Comparison of ENCODE assay signal across 6 mouse cellular contexts in the genomic region with DNA sequence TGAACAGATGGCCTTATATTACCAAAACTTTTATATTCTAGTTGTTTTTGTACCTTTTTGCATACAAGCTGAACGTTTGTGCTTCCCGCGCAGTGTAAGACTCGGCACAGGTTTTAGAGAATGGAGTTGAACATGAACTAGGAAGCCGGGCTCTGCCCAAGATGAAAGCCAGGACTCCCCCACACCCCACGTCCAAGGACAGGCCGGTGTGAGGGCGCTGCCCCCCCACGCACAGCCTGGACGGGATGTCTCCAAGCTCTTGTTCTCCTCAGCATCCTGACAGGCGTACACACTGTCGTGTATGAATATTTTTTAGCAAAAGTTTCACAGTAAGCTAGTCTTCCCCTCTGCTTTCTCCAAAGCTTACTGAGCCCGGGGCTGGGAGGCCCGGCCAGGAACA. TPM values are rescaled to one million over a fixed set of nuclear protein-coding genes. Genes with fewer than 3 reads are reported as not detected.
DNase-seq lines count a peak whose midpoint lies in the region; TF ChIP-seq lines count a peak whose summit lies in the region.
"Not testable (repeated sequence)": the region's sequence is repeated elsewhere in the genome, so short reads cannot be mapped to it uniquely, and the experiment has no call there.

No protein-coding gene starts in this region.

- peak overlapping the region; percentile 19; the same call in 1 of the 2 replicates for H3K27ac ChIP-seq in layer of hippocampus, adult 2 months

- peak; percentile 73 for DNase-seq in adrenal gland, adult 2 months
- peak; percentile 73 for DNase-seq in adrenal gland, postnatal 14 days
- DNase-seq in adrenal gland, postnatal 36 days: peak; percentile 57 to 74
- DNase-seq in layer of hippocampus, adult 2 months (ENCODE audit: low spot score in 2 of 2): not testable (repeated sequence)
- peak; percentile 33 for DNase-seq in ovary, postnatal 14 days (ENCODE audit: low spot score)
- DNase-seq in testis, postnatal 10 days (ENCODE audit: low spot score): peak; percentile 86

- TF ChIP-seq CTCF in layer of hippocampus, adult 2 months (conservative IDR thresholded peaks at IDR 0.05): not testable (repeated sequence)

- H3K4me3 ChIP-seq in layer of hippocampus, adult 2 months: not testable (repeated sequence)

RNA-seq across cellular contexts. Expression of gene Rilpl2, which starts 17.2 kb away (rescaled TPM):
- total RNA-seq in adrenal gland, adult 2 months (2021): 10 to 100 TPM; 16.6 to 31.2 TPM
- polyA plus RNA-seq in adrenal gland, adult 2 months (2012; rRNA removed): 38.5 and 44.1 TPM in 2 replicates
- 21.2 and 23.9 TPM in 2 replicates for total RNA-seq in adrenal gland, postnatal 14 days (2021)
- 10 to 100 TPM; 21.4 to 23.9 TPM for total RNA-seq in adrenal gland, postnatal 36 days (2021)
- 10 to 100 TPM; 19.3 TPM for total RNA-seq in layer of hippocampus, adult 2 months (2021)

RNA-seq across cellular contexts. Expression of gene Kmt5a, which starts 21.2 kb away (rescaled TPM):
- 100 to 1,000 TPM; 127 to 288 TPM for total RNA-seq in adrenal gland, adult 2 months (2021)
- 48.9 and 65.7 TPM in 2 replicates for polyA plus RNA-seq in adrenal gland, adult 2 months (2012; rRNA removed)
- total RNA-seq in adrenal gland, postnatal 14 days (2021): 146 and 162 TPM in 2 replicates
- total RNA-seq in adrenal gland, postnatal 36 days (2021): 100 to 1,000 TPM; 172 to 188 TPM
- 10 to 100 TPM; 55.8 to 70.3 TPM for total RNA-seq in layer of hippocampus, adult 2 months (2021)

RNA-seq across cellular contexts. Expression of gene Snrnp35, which starts 22.0 kb away (rescaled TPM):
- 10 to 100 TPM; 19.0 to 25.7 TPM for total RNA-seq in adrenal gland, adult 2 months (2021)
- 1.4 and 1.8 TPM in 2 replicates for polyA plus RNA-seq in adrenal gland, adult 2 months (2012; rRNA removed)
- total RNA-seq in adrenal gland, postnatal 14 days (2021): 13.4 and 18.4 TPM in 2 replicates
- 10 to 100 TPM; 19.4 to 20.5 TPM for total RNA-seq in adrenal gland, postnatal 36 days (2021)
- 10 to 100 TPM; 25.7 to 25.9 TPM for total RNA-seq in layer of hippocampus, adult 2 months (2021)

RNA-seq across cellular contexts. Expression of gene Sbno1, which starts 35.1 kb away (rescaled TPM):
- total RNA-seq in adrenal gland, adult 2 months (2021): 100 to 1,000 TPM in 1 of 2 experiments, 10 to 100 TPM in 1; 74.1 to 119 TPM
- polyA plus RNA-seq in adrenal gland, adult 2 months (2012; rRNA removed): 6.0 and 6.9 TPM in 2 replicates
- 90.7 and 103 TPM in 2 replicates for total RNA-seq in adrenal gland, postnatal 14 days (2021)
- total RNA-seq in adrenal gland, postnatal 36 days (2021): 100 to 1,000 TPM in 1 of 2 experiments, 10 to 100 TPM in 1; 84.3 to 100 TPM
- 100 to 1,000 TPM; 157 to 166 TPM for total RNA-seq in layer of hippocampus, adult 2 months (2021)
